Mouse (Mus musculus) cortical plate, adult 2 months (tissue): Measurements from ENCODE around the gene Ip6k3.

Experiments used
- CTCF ChIP-seq: fragments of 200-500 bp; IDR thresholded peaks from 2 replicates; pipeline ENCODE4 v1.5.1; 2011; ENCODE audit warnings: mild to moderate bottlenecking, control low read depth, low read length; ENCODE audit not compliant: insufficient read depth; ENCODE audit errors: extremely low read depth
- POLR2A ChIP-seq: fragments of 200-500 bp; IDR thresholded peaks from 2 replicates; pipeline ENCODE4 v1.6.1; 2011; ENCODE audit warnings: mild to moderate bottlenecking, low read length, control low read depth; ENCODE audit not compliant: insufficient read depth; ENCODE audit errors: extremely low read depth

- no peak for TF ChIP-seq CTCF
- no peak for TF ChIP-seq POLR2A
Measured at GRCm38 (mm10) chr17:27194258-27195185, 26.9 kb upstream of the Ip6k3 start.
